Mouse (Mus musculus) central nervous system, embryonic 18 days (tissue): ENCODE data around the gene Rhbdf1. TPM values are rescaled to one million over a fixed set of nuclear protein-coding genes. Genes with fewer than 3 reads are reported as not detected.

Experiments used
- polyA plus RNA-seq: library from polyadenylated mRNA; depleted of rRNA; stranded (reverse); fragments of >200 nt; gene quantifications from 2 replicates; pipeline ENCODE4 v1.2.3, GENCODE M21; 2012; rRNA removed

Rhbdf1 gene
- polyA plus RNA-seq, result 32.1 and 32.8 TPM in 2 replicates

DNA sequence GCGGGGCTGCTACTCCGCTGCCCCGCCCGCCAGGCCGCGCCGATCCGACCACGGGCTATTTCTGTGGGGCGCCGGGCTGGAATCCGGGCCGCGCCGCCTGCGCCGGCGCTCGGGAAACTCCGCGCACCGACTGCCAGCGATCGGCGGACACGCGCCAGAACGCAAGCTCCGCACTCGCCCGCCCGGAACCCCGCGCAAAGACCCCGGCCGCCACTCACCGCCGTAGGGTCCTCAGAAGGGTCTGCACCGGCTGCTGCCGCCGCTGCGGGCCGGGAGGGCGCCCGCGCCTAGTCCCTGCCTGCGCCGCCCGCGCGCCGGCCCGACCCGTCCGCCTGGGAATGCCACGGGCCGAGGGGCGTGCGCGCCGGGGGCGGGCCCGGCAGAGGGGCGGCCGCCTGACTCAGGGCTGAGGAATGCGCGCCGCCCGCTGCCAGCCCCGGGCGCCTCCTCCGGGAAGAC lies at the start of gene Rhbdf1:
TSS of gene Rhbdf1 (minus strand) at position 350 of the 459 bp plus-strand sequence.

DNA sequence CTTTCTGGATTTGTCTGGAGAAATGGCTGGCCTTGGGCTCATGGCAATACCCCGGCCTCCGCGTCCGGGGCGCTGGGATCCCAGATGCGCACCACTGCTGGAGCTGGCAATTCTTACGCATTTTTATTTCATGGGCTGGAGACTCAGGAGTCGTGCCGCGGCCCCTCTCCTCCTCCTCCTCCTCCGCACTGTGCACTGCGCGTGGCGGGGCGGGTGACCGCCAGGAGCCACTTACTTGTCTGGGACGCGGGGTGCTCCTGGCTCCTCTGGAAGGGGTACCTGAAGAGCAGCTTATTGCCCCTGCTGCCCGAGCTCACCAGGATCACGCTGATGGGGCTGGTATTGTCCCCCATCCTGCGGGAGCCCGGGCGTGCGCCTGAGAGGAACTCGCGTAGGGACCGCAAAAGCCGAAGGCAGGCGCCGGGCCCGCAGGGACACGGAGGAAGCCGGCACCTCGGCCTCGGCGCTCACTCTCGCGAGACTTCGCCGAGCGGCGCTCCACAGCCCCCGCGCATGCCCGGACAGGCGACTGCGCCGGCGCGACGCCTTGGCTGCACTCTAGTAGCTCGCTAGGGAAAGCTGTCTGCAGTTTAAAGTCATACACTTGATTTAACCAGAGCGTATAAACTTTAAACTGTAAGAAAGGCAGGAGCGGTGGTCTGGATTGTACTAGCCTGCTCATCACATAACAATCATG lies 45.2 kb upstream of the Rhbdf1 start, which contains the start of gene Nprl3:
TSS of gene Nprl3 (minus strand) at position 520 of the 697 bp plus-strand sequence.

DNA sequence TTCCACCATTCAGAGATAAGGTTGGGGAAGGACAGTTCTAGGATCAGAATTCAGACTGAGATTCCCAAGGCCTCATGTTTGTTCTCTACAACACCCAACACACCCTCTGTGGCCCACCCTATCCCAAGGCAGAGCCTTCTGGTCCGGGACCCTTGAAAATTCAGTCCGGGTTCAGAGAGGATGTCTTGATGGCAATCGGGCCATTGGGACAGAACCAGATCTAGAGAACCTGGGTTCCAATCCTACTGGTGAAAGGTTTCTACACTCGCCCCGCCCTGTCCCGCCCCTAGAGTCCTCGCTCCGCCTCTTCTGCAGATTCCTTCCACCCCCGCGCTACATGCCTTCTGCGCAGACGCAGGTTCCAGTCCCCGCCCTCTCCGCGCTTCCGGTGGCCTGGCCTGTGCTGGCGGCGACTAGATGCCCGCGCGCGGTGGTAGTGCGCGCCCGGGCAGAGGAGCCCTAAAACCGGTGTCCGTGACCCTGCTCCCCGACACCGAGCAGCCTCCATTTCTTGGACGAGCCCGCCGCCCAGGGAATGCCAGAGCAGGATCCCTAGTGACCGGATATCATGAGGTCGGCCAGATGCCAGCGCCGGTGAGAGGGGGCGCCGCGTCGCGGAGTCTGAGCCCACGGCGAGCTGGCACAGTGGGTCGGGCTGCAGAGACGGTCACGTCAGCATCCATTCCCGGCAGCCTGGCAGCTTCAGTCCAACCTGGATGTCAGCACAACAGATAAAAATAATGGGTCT lies 4.2 kb upstream of the Rhbdf1 start, which contains the start of gene Mpg:
TSS of gene Mpg (plus strand) at position 382 of the 748 bp plus-strand sequence.

GRCm38 (mm10) chr11:32205058-32205873 lies 16.8 kb downstream of the Rhbdf1 start, which contains the start of gene Snrnp25:
Gene Snrnp25, plus strand, starts transcription at chr11:32205415.

GRCm38 (mm10) chr11:32200075-32200601 lies 22.0 kb downstream of the Rhbdf1 start, which contains the start of gene Il9r:
Gene Il9r, minus strand, starts transcription at chr11:32200279.

Other genes starting within 250 kb of the Rhbdf1 start
- gene Nsg2, start 221.8 kb downstream of the Rhbdf1 start, polyA plus RNA-seq, result 1,279 and 1,368 TPM in 2 replicates
- gene Il9r, start 22.0 kb downstream of the Rhbdf1 start, polyA plus RNA-seq, result not detected in 2 replicates
- gene Snrnp25, start 16.9 kb downstream of the Rhbdf1 start, polyA plus RNA-seq, result 49.3 and 57.1 TPM in 2 replicates
- gene Mpg, start 4.2 kb upstream of the Rhbdf1 start, polyA plus RNA-seq, result 17.2 TPM in 2 replicates
- gene Nprl3, start 45.4 kb upstream of the Rhbdf1 start, polyA plus RNA-seq, result 68.8 and 71.5 TPM in 2 replicates
- 0.07 and 0.21 TPM in 2 replicates for gene Hba-x, start 54.1 kb upstream of the Rhbdf1 start, polyA plus RNA-seq
- 446 and 671 TPM in 2 replicates for gene Hba-a1, start 61.2 kb upstream of the Rhbdf1 start, polyA plus RNA-seq
- 7.5 and 8.5 TPM in 2 replicates for gene Hbq1b, start 64.7 kb upstream of the Rhbdf1 start, polyA plus RNA-seq
- 1,065 and 1,539 TPM in 2 replicates for gene Hba-a2, start 74.2 kb upstream of the Rhbdf1 start, polyA plus RNA-seq
- 3.1 and 3.2 TPM in 2 replicates for gene Hbq1a, start 77.8 kb upstream of the Rhbdf1 start, polyA plus RNA-seq
- 26.3 and 27.1 TPM in 2 replicates for gene Sh3pxd2b, start 125.5 kb upstream of the Rhbdf1 start, polyA plus RNA-seq
- 55.1 and 59.0 TPM in 2 replicates for gene Ubtd2, start 233.1 kb upstream of the Rhbdf1 start, polyA plus RNA-seq